Mouse (Mus musculus): ENCODE data around the gene Sugp1.

DNA sequence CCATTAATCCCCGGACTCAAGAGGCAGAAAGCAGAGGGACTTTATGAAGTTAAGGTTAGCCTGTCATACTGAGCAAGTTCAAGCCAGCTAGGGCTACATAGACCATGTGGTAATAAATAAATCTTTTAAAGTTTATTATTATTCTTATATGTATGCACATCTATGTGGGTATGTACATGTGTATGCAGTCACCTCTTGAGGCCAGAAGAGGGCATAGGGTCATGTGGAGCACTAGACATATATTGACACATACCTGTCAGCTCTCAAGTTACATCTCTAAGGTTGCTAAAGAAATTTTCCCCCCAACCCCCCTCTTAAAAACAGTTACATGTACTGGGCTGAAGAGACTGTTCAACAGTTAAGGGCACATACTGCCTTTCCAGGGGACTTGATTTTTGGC is 29.9 kb upstream of the Sugp1 start:
- TF ChIP-seq POLR2A (IDR thresholded peaks at IDR 0.05; ENCODE audit: borderline replicate concordance, extremely low read depth, low read depth, low read length) (no peak), CTCF (IDR thresholded peaks at IDR 0.05; ENCODE audit: insufficient read depth, low read length) (no peak)
